Comparison of ENCODE assay signal across 8 mouse cellular contexts in genomic region chr11:53763496-53764140, GRCm38 (mm10). TPM values are rescaled to one million over a fixed set of nuclear protein-coding genes. Genes with fewer than 3 reads are reported as not detected.
DNase-seq lines count a peak whose midpoint lies in the region; ATAC-seq lines count a peak whose summit lies in the region.

No protein-coding gene starts in this region.

- WGBS in forebrain, embryonic 10.5 days: 4% methylated on average over 33 of the region's 33 CpGs
- 2% methylated on average over 33 of the region's 33 CpGs for WGBS in heart, embryonic 15.5 days
- 1% methylated on average over 33 of the region's 33 CpGs for WGBS in liver, embryonic 13.5 days (ENCODE audit: insufficient replicate concordance)
- 1% methylated on average over 33 of the region's 33 CpGs for WGBS in stomach, embryonic 15.5 days

- ATAC-seq in heart, embryonic 15.5 days (replicated peaks; ENCODE audit: insufficient number of reproducible peaks, insufficient read depth, low FRiP score, low read depth): peak; percentile 68
- peak; percentile 68 for ATAC-seq in liver, embryonic 13.5 days (ENCODE audit: low read depth)
- peak; percentile 79 for ATAC-seq in stomach, embryonic 15.5 days (ENCODE audit: insufficient read depth, low FRiP score, low read depth)

- peak overlapping the region; percentile 84 for H3K27ac ChIP-seq in forebrain, embryonic 10.5 days
- peak overlapping the region; percentile 93 for H3K27ac ChIP-seq in heart, embryonic 15.5 days
- peak overlapping the region; percentile 76 for H3K27ac ChIP-seq in liver, embryonic 13.5 days
- peak overlapping the region; percentile 97 for H3K27ac ChIP-seq in stomach, embryonic 15.5 days

- H3K4me2 ChIP-seq in heart, embryonic 15.5 days: peak overlapping the region; percentile 75
- H3K4me2 ChIP-seq in liver, embryonic 13.5 days: peak overlapping the region; percentile 85
- peak overlapping the region; percentile 77 for H3K4me2 ChIP-seq in stomach, embryonic 15.5 days

- peaks cover 60% of the 10 kb centered on the region for H3K4me1 ChIP-seq in forebrain, embryonic 10.5 days
- peaks cover 55% of the 10 kb centered on the region for H3K4me1 ChIP-seq in heart, embryonic 15.5 days (replicated peaks)
- H3K4me1 ChIP-seq in liver, embryonic 13.5 days (replicated peaks): peaks cover 47% of the 10 kb centered on the region
- H3K4me1 ChIP-seq in stomach, embryonic 15.5 days: peaks cover 52% of the 10 kb centered on the region

- H3K4me3 ChIP-seq in forebrain, embryonic 10.5 days: peak overlapping the region; percentile 51
- H3K4me3 ChIP-seq in heart, embryonic 15.5 days: peak overlapping the region; percentile 44
- peak overlapping the region; percentile 57 for H3K4me3 ChIP-seq in liver, embryonic 13.5 days (replicated peaks)
- peak overlapping the region; percentile 35 for H3K4me3 ChIP-seq in stomach, embryonic 15.5 days (replicated peaks)

- H3K9ac ChIP-seq in heart, embryonic 15.5 days: peak overlapping the region; percentile 63
- H3K9ac ChIP-seq in liver, embryonic 13.5 days: peak overlapping the region; percentile 65
- peak overlapping the region; percentile 16; the same call in 1 of the 2 replicates for H3K9ac ChIP-seq in stomach, embryonic 15.5 days

- peaks cover 91% of the 10 kb centered on the region for H3K27me3 ChIP-seq in forebrain, embryonic 10.5 days (ENCODE audit: poor library complexity, severe bottlenecking)
- no peaks in the 10 kb centered on the region for H3K27me3 ChIP-seq in heart, embryonic 15.5 days
- H3K27me3 ChIP-seq in liver, embryonic 13.5 days: peaks cover 30% of the 10 kb centered on the region
- H3K27me3 ChIP-seq in stomach, embryonic 15.5 days (replicated peaks): no peaks in the 10 kb centered on the region

- DNase-seq in CD4-positive, CD25-positive, alpha-beta regulatory T cell, adult 2 months (ENCODE audit: low read depth, low spot score): peak; percentile 95
- DNase-seq in c-Kit-positive CD71-negative TER-119-negative erythroid progenitor cells, embryonic 14.5 days (ENCODE audit: low read depth): peak; percentile 78
- peak; percentile 56 for DNase-seq in forebrain, embryonic 10.5 days (ENCODE audit: extremely low spot score, low spot score)
- peak; percentile 92 to 94 for DNase-seq in kidney, postnatal 25 days
- peak; percentile 47 for DNase-seq in liver, embryonic 13.5 days
- DNase-seq in natural killer cell, adult 2 months (ENCODE audit: low spot score in 2 of 2): peak; percentile 94 to 96

- no peaks in the 10 kb centered on the region for H3K9me3 ChIP-seq in forebrain, embryonic 10.5 days
- no peaks in the 10 kb centered on the region for H3K9me3 ChIP-seq in heart, embryonic 15.5 days (replicated peaks)
- no peaks in the 10 kb centered on the region for H3K9me3 ChIP-seq in liver, embryonic 13.5 days (replicated peaks)
- H3K9me3 ChIP-seq in stomach, embryonic 15.5 days: no peaks in the 10 kb centered on the region

- no peaks in the 10 kb centered on the region for H3K36me3 ChIP-seq in forebrain, embryonic 10.5 days (replicated peaks)
- H3K36me3 ChIP-seq in heart, embryonic 15.5 days: no peaks in the 10 kb centered on the region
- H3K36me3 ChIP-seq in liver, embryonic 13.5 days: no peaks in the 10 kb centered on the region
- no peaks in the 10 kb centered on the region for H3K36me3 ChIP-seq in stomach, embryonic 15.5 days

RNA-seq across cellular contexts. Expression of gene Irf1, which starts 6.2 kb away (rescaled TPM):
- polyA plus RNA-seq in forebrain, embryonic 10.5 days (2016; fragmentation: Nextera tagmentation; extraction: Ambion mirVana): 3.7 and 4.9 TPM in 2 replicates
- polyA plus RNA-seq in heart, embryonic 15.5 days (2015; fragmentation: Nextera tagmentation; extraction: Ambion mirVana): 10.2 and 24.9 TPM in 2 replicates
- 6.7 and 8.1 TPM in 2 replicates for polyA plus RNA-seq in liver, embryonic 13.5 days (2015; fragmentation: Nextera tagmentation; extraction: Ambion mirVana)
- 27.6 and 27.9 TPM in 2 replicates for polyA plus RNA-seq in stomach, embryonic 15.5 days (2015; fragmentation: Nextera tagmentation; extraction: Ambion mirVana)

RNA-seq across cellular contexts. Expression of gene Gm17334, which starts 9.4 kb away (rescaled TPM):
- polyA plus RNA-seq in forebrain, embryonic 10.5 days (2016; fragmentation: Nextera tagmentation; extraction: Ambion mirVana): not detected in 2 replicates
- 0.15 TPM in 1 of 2 replicates, not detected in the other for polyA plus RNA-seq in heart, embryonic 15.5 days (2015; fragmentation: Nextera tagmentation; extraction: Ambion mirVana)
- not detected in 2 replicates for polyA plus RNA-seq in liver, embryonic 13.5 days (2015; fragmentation: Nextera tagmentation; extraction: Ambion mirVana)
- polyA plus RNA-seq in stomach, embryonic 15.5 days (2015; fragmentation: Nextera tagmentation; extraction: Ambion mirVana): 0.19 and 0.24 TPM in 2 replicates

RNA-seq across cellular contexts. Expression of gene Il5, which starts 43.0 kb away (rescaled TPM):
- 0.11 TPM in 1 of 2 replicates, not detected in the other for polyA plus RNA-seq in forebrain, embryonic 10.5 days (2016; fragmentation: Nextera tagmentation; extraction: Ambion mirVana)
- not detected in 2 replicates for polyA plus RNA-seq in heart, embryonic 15.5 days (2015; fragmentation: Nextera tagmentation; extraction: Ambion mirVana)
- not detected in 2 replicates for polyA plus RNA-seq in liver, embryonic 13.5 days (2015; fragmentation: Nextera tagmentation; extraction: Ambion mirVana)
- polyA plus RNA-seq in stomach, embryonic 15.5 days (2015; fragmentation: Nextera tagmentation; extraction: Ambion mirVana): not detected in 2 replicates

RNA-seq across cellular contexts. Expression of gene Rad50, which starts 56.5 kb away (rescaled TPM):
- polyA plus RNA-seq in forebrain, embryonic 10.5 days (2016; fragmentation: Nextera tagmentation; extraction: Ambion mirVana): 27.4 and 27.8 TPM in 2 replicates
- 17.3 and 19.5 TPM in 2 replicates for polyA plus RNA-seq in heart, embryonic 15.5 days (2015; fragmentation: Nextera tagmentation; extraction: Ambion mirVana)
- 19.5 and 24.1 TPM in 2 replicates for polyA plus RNA-seq in liver, embryonic 13.5 days (2015; fragmentation: Nextera tagmentation; extraction: Ambion mirVana)
- 28.9 and 29.5 TPM in 2 replicates for polyA plus RNA-seq in stomach, embryonic 15.5 days (2015; fragmentation: Nextera tagmentation; extraction: Ambion mirVana)

Comparison
In these comparisons a context has a peak if more than half of its experiments do, and no peak if none do; other contexts are left out.
1. Peak in every context shown above with its lines: DNase-seq, ATAC-seq, H3K4me3 ChIP-seq and H3K27ac ChIP-seq.